Mouse (Mus musculus) natural killer cell, adult 2 months (primary cell): ENCODE results near the gene Msi1.
A peak's percentile ranks its signal among the peaks of the same experiment; 100 is the strongest.

Source experiments
- DNase-seq, 2 experiments: peaks; one replicate each; pipeline ENCODE4 v3.0.0; 2022; ENCODE audit warnings: low spot score in 2 of 2

Gene Msi1

DNA sequence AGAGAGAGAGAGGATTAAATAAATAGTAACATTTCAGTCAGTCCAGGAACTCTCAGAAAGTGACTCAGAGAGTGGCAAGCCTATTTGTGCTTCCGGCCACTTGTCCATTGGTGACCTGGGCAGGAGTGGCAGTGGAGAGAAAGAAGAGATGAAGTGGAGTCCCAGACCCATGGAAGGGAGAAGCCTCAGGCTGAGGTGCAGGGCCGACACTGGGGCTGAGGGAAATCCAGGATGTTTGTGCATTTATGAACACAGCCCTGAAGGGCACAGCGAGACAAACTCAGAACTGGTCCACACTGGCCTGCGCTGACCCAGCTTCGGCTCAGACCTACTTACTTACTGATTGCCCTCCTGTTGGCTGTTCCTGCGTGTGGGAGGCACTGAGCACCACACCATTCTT is 40.4 kb downstream of the Msi1 start:
- no peak for DNase-seq

DNA sequence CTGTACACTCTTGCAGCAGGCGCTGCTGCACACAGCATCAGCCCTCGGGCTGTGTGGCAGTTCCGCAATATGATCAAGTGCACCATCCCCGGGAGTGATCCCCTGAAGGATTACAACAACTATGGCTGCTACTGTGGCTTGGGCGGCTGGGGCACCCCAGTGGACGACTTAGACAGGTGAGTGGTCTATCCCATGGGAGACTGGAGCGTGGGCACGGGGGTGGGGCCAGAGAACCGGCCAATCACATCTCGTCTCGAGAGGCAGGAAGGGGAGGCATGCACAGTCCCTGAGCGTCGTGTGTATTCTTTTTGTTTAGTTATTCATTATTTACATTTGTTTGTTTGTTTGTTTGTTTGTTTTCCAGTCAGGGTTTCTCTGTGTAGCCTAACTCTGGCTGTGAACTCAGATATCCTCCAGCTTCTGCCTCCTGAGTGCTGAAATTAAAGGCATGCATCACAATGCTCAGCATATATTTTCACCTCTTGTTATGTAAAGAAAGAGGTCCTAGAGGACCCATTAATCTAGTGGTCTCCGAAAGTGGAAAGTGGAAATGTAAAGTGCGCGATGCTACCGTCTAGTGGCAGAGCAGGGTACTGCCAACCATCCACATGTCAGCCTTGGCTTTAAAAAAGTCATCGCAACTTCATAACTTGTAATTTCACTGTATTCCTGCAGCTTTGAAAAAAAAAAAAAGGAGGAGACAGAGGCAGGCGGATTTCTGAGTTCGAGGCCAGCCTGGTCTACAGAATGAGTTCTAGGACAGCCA is 41.5 kb downstream of the Msi1 start:
- DNase-seq = peak; percentile 53 to 69

DNA sequence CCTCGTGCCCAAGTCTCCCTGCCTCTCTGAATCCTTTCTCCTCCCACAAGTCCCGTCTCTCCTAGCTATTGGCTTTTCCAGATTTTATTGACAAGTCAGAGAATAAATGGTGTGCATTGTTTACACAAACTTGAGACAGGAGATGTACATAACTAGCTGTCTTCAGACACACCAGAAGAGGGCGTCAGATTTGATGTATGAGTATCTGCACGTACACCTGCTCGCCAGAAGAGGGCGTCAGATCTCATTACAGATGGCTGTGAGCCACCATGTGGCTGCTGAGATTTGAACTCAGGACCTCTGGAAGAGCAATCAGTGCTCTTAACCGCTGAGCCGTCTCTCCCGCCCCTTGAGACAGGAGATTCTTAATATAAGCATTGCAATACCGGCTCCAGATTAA is 43.8 kb downstream of the Msi1 start:
- DNase-seq = no peak

DNA sequence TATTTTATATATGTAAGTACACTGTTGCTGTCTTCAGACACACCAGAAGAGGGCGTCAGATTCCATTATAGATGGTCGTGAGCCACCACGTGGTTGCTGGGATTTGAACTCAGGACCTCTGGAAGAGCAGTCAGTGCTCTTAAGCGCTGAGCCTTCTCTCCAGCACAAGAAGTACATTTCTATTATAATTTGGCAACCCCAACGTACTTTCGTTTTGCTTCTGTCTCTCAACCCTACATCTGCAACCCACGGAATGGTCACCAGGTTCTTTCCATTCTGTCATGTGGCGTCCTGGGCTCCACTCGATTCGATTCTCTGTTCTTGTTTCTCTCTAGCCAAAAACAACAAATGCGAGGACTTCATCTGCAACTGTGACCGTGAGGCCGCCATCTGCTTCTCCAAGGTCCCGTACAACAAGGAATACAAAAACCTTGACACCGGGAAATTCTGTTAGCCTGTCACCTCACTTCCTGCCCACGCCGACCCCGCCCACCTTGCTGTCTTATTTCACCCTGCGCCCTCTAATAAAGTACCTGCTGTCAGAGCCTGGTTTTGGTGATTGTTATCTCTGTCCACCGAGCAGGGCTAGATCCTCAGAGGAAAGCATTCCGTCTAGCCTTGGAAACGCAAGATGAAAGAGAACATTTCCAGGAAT is 44.9 kb downstream of the Msi1 start:
- no peak for DNase-seq

DNA sequence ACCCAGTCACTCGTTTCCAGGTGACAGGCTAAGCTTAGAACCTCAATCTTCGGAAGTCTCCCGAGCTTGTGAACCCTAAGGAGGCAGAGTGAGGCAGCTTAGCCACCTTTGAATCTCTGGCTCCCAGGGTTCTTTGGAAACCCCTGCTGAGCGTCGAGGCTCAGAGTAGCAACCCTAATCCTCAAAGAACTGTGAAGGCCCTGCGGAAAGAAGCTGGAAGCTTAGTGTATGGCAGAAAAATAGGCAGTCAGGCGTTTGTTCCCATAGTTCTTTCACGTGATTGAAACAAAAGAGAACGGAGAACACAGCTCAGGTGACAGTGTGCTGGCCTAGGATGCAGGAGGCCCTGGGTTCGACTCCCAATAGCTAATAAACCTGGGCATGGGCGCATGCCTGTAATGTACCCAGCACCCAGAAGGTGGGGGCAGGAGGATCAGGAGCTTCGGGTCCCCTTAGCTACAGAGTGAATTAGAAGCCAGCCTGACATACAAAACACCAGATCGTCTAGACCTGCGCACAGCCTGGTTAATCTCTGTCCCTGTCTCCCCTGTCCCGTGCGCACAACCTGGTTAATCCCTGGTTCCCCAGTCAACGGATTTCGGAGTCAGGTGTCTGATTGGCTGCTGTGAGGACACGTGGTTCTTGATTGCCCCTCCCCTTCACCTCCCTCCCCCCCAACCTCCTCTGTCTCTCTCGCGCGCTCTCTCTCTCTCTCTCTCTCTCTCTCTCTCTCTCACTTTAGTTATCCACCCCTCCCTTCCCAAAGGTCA is 46.1 kb downstream of the Msi1 start:
- DNase-seq = peak in 1 of 2 experiments; percentile 22

DNA sequence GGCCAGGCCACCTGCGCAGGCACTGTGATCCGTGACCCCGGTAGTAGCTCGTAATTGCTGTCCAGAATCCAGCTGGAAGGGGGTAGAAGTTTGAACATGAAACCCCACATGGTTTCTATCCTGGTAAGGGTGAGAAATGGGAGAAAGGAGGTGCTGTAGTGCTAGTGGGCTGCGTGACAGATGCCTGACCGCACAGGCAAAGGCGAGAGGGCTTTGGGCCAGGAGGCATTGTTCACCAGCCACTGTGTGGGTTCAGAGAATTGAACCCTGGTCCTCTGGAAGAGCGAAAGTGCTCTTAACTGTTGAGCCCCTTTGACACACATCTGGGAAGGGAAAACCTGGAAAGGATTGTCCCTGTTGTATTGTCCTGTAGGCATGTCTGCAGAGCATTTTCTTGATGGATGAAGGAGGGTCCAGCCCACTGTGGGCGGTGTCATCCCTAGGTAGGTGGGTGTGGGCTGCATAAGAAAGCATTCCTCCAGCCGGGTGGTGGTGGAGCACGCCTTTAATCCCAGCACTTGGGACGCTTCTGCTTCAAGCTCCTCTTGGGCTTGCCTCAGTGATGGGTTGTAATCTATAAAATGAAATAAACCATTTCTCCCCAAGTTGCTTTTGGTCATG is 46.8 kb downstream of the Msi1 start:
- DNase-seq = no peak

DNA sequence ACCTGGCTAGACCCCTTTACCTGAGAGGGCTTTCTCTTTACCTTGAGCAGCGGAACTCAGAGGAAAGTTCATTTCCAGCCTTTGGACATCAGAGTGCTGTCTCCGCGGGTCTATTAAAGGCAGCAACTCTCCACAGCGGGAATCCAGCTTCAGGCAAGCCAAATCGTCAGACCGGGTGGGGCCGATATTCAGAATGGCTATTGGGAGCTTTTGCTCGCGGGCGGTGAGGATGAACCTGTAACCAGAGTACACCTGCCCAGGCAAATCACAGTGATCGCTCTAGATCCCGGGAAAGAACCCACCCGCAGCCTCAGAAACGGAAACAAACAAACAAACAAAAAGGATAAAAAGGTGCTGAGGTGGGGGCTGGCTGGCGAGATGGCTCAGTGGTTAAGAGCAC is 50.2 kb downstream of the Msi1 start:
- DNase-seq = no peak

DNA sequence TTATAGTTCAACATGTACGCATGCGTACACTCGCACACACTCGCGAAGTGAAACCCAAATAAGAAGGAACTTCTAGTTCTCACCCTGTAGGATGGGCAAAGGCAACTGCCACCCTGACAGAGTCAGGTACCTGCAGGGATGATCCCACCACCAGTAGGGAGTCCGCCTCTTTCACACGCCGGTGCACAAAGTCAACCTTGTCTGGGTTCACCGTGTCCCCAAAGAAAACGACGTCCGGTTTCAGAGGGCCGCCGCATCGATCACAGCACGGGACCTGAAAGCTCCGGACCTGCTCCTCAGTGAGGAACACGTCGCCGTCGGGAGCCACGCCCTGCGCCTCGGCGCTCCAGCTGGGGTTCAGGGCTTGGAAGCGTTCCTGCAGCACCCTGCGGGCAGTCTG is 50.7 kb downstream of the Msi1 start:
- peak; percentile 17 to 30 for DNase-seq

DNA sequence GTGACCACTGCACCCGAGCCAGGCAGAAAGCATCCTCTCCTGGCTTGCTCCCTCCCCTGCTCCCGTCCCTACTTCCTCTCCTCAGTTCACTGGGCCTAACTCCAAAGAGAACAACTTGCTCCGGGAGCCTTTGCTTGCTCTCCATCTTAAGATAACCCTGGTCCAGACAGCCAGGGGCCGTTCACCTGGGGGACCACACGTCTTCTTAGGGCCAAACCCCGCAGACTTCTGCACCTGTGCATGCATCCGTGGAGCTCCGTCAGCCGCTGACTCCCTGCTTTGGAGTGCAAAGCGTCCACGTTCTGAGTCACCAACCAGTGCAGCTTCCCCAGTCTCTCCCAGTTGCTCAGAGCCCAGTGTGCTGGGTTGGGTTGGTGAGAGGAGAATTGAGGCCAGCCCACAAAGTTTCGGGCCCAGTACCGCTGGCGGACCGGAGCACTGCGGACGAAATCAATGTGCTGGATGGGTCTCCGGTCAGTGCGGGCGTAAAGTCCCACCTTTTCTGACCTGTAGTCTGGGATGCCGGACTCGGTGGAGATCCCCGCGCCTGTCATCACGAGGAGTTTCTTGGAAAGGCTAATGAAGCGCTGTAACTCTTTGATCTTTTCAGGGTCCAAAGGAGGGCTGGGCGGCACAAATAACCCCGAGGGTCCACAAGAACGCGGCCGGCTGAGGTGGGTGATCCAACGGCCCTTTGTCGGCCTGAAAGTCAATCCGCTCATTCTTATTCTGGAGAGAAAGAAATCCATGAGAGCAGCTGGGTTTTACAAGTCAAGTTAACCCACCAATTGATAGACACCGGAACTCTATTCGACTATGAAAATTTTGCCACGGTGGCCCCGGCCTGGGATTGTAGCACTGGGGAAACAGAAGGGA is 53.2 kb downstream of the Msi1 start:
- no peak for DNase-seq

DNA sequence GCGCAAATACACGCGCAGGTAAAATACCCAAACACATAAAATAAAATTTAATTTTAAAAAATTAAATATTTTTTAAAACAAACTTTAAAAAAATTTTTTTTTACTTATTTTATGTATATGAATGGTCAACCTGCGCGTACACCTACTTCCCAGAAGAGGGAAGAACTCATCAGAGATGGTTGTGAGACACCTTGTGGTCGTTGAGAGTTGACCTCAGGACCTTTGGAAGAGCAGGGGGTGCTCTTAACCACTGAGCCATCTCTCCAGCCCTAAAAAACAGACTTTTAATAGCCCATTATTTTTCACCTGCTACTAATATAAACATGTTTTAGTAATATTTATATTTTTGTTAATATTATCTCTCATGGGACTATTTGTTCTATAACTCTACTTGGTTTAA is 54.0 kb downstream of the Msi1 start:
- no peak for DNase-seq

DNA sequence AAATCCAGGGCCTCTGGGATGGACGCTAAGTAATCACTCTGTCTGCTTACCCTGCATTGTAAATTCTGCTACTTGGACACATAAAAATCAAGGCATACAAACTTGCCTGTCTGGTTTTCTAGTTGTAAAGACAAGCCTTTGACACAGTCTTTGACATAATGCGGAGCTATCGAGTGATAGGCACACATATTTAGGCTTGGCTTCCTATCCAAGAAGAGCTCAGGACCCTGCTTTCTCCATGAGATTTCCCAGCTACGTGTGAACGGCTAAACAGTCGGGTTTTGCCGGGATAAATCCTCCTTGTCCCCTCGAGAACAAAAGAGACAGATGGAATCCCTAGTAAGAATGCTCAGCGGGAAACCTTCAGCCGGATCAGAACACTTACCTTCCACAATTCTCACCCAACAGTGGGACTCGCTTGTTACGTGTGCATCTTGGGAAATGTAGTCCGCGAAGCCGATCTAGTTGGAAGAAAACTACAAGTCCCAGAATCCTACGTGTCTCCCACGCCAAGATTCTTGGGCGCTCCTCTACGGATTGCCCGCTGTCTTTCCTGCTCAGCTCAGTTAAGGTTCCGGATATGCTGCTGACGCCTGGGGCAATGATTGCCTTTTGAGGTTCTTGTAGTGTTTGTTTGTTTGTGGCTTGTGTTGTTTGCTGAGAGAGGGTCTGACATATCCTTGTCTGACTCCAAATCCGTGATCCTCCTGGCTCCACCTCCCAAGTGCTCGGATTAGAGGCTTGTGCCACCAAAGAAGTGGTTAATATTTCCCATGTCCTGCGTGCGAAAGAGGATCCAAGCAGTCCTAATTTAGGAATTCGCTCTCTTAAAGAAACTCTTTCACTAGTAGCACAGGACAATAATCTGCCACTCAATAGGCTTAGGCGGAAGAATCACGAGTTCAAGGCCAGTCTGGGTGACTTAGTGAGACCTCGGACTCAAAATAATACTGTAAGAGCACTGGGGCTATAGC is 54.8 kb downstream of the Msi1 start, which contains the start of gene Sirt4:
Sirt4 (minus strand) TSS at position 779 of the 974 bp plus-strand sequence.
- peak; percentile 61 to 68 for DNase-seq

DNA sequence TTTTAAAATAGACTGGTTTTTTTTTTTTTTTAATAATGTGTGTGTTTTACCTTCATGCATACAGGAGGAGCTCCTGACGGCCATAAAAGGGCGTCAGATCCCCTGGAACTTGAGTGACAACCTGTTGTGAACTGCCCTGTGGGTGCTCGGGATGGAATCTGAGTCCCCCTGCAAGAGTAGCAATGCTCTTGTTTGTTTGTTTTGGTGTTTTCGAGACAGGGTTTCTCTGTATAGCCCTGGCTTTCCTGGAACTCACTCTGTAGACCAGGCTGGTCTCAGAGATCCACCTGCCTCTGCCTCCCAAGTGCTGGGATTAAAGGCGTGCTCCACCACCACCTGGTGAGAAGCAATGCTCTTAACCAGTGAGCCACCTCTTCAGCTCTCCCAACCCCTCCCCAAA is 55.6 kb downstream of the Msi1 start:
- DNase-seq = no peak

DNA sequence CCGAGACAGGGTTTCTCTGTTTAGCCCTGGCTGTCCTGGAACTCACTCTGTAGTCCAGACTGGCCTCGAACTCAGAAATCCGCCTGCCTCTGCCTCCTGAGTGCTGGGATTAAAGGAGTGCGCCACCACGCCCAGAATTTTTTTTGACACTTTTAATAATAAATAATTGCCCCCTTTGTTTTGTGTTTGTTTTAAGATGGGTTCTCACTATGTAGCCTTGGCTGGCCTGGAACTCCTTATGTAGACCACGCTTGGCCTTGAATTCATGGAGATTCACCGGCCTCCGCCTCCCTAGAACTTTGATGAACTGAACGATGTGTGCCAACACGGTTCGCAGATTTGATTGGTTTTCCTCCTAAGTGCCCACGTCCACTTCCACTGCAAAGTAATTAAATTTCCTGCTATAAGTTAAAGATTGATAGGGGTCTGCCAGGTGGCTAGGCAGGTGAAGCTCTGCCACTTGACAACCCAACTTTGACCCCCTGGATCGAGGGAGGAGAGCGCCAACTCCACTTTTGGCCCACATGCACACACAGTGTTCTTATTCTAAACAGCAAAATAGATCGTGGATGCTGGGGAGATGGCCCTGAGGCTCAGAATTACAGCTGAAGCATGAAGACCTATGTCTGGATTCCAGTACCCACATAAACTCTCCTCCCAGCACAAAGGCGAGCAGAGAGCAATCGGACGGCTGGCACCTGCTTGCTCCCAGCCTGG is 56.2 kb downstream of the Msi1 start:
- DNase-seq = no peak

DNA sequence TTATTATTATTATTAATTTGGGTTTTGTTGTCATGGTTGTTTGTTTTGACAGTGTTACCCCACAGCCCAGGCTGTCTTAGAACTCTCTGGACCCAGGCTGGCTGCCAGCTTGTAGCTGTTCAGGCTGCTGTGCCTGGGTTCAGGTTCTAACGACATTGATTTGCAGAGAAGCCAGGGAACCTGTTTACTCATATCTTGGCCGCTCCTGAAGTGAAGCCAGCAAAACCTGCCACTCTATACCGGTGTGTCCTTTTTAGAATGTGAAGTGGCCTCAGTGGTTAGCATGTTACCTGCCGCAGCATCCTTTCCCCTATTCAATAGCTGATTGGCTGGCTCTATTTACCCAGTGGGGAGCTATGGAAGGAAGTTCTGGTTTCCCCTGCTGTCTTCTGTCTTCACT is 57.3 kb downstream of the Msi1 start:
- no peak for DNase-seq

DNA sequence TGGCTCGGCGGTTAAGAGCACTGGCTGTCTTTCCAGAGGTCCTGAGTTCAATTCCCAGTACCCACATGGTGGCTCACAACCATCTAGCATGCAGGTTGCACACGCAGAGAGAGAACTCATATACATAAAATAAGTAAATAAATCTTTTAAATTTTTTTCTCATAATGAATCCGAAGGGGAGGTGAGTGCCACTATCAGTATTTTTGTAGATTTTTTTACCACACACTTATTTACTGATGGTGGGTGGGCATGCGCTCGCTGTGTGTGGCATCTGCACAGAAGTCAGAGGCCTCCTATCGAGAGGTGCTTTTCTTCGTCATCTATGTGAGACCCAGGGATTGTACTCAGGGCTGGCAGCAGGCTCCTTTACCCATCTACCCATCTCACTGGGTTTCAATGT is 58.0 kb downstream of the Msi1 start:
- no peak for DNase-seq

DNA sequence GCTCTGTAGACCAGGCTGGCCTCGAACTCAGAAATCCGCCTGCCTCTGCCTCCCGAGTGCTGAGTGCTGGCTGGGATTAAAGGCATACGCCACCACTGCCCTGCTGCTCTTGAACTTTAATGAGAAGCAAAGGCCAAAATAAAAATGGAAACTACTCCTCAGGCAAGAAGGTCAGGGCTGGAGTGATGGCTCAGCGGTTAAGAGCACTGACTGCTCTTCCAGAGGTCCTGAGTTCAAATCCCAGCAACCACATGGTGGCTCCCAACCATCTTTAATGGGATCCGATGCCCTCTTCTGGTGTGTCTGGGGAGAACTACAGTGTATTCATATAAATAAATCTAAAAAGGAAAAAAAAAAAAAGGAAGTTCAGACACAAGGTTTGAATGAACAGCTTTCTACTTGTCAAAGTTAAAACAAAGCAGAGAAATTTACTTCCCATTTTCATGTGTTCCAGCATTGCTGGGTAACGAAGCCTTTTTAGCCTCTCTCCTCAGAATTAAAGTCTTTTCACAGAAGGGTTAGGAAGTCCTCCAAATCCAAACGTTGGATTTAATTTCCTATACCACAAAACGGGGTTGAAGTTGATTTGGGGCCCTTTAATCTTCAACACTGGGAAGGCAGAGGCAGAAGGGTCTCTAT is 58.7 kb downstream of the Msi1 start:
- no peak for DNase-seq

DNA sequence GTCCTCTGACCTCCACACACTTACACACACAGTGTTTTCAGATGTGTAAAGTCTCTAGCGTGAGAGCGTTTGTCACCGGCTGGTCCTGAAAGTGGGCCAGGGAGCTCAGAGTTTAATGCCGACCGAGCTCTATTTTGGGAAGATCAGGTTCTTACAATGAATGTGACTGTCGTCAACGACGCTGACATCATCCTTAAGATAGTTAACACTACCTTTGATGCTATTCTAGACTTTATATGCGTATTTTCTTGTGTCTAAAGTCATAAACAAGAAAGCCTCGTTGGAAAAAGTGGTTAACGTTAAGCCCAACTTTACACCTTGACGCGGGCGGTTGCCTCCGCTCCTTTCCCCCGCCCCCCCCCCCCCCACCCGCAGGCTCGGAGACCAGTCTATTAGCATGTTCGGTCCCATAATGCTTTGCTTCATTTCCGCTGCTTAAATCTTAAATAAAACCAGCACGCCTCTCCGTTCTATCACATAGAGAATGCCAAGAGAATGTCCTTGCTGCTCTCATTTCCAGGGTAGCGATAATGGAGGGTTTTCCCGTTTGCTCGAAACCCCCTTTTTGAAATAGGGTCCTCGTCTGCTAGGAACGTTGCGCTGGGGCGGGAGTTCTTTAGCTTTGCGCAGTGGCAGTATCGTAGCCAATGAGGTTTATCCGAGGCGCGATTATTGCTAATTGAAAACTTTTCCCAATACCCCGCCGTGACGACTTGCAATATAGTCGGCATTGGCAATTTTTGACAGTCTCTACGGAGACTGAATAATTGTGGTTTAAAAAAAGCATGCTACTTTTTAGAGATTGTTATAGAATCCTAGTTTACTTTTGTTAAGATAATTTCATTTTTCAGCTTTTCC is 59.7 kb downstream of the Msi1 start:
- DNase-seq = peak; percentile 88 to 90
